Mouse (Mus musculus): Measurements from ENCODE around the gene Ehbp1l1.

The Ehbp1l1 gene

GRCm38 (mm10) chr19:5668372-5668771 lies 57.7 kb downstream of the Ehbp1l1 start:
- no peak for DNase-seq (ENCODE audit: low read depth, low spot score)

- DNase-seq (ENCODE audit: low read depth, low spot score), result no peak
These were observed 59.7 kb downstream of the Ehbp1l1 start for GRCm38 (mm10) chr19:5666386-5666785.

GRCm38 (mm10) chr19:5665465-5665864 lies 60.7 kb downstream of the Ehbp1l1 start:
- DNase-seq (ENCODE audit: low read depth, low spot score), result no peak

GRCm38 (mm10) chr19:5664669-5665257 lies 61.4 kb downstream of the Ehbp1l1 start:
- DNase-seq (ENCODE audit: low read depth, low spot score), result no peak

- DNase-seq (ENCODE audit: low read depth, low spot score), result peak; percentile 73
These were observed 62.9 kb downstream of the Ehbp1l1 start, which contains the start of gene Sipa1 for GRCm38 (mm10) chr19:5662981-5663913. Gene Sipa1 (minus strand): TSS chr19:5663707.

- no peak for DNase-seq (ENCODE audit: low read depth, low spot score)
These were observed 63.8 kb downstream of the Ehbp1l1 start for GRCm38 (mm10) chr19:5662310-5662709.

GRCm38 (mm10) chr19:5660942-5661751 lies 65.0 kb downstream of the Ehbp1l1 start:
- DNase-seq (ENCODE audit: low read depth, low spot score), result peak; percentile 49
